Mouse (Mus musculus): ENCODE data around the gene Epb41.
A peak's percentile ranks its signal among the peaks of the same experiment; 100 is the strongest.

Gene Epb41

GRCm38 (mm10) chr4:132022639-132023038 is 52.5 kb downstream of the Epb41 start:
- peak; percentile 39 for DNase-seq (ENCODE audit: low read depth, low spot score)
- no peaks in the 10 kb centered on the region for H3K36me3 ChIP-seq (ENCODE audit: control insufficient read depth, insufficient read depth, low read length, poor library complexity, severe bottlenecking)

GRCm38 (mm10) chr4:132021883-132022282 is 53.2 kb downstream of the Epb41 start:
- DNase-seq (ENCODE audit: low read depth, low spot score) = no peak
- Histone ChIP-seq H3K27me3 (ENCODE audit: control insufficient read depth, insufficient read depth, low read length, poor library complexity, severe bottlenecking) (no peaks in the 10 kb centered on the region), H3K36me3 (ENCODE audit: control insufficient read depth, insufficient read depth, low read length, poor library complexity, severe bottlenecking) (no peaks in the 10 kb centered on the region)

More at GRCm38 (mm10) chr4:132022639-132023038, 52.5 kb downstream of the Epb41 start:
- no peaks in the 10 kb centered on the region for H3K27me3 ChIP-seq (ENCODE audit: control insufficient read depth, insufficient read depth, low read length, poor library complexity, severe bottlenecking)

GRCm38 (mm10) chr4:132018547-132018946 is 56.6 kb downstream of the Epb41 start:
- DNase-seq (ENCODE audit: low read depth, low spot score) = no peak

GRCm38 (mm10) chr4:132015374-132015773 is 59.7 kb downstream of the Epb41 start:
- DNase-seq (ENCODE audit: low read depth, low spot score) = no peak
- no peaks in the 10 kb centered on the region for H3K36me3 ChIP-seq (ENCODE audit: control insufficient read depth, insufficient read depth, low read length, poor library complexity, severe bottlenecking)
- no peaks in the 10 kb centered on the region for H3K27me3 ChIP-seq (ENCODE audit: control insufficient read depth, insufficient read depth, low read length, poor library complexity, severe bottlenecking)

More at GRCm38 (mm10) chr4:132018547-132018946, 56.6 kb downstream of the Epb41 start:
- Histone ChIP-seq H3K27me3 (ENCODE audit: control insufficient read depth, insufficient read depth, low read length, poor library complexity, severe bottlenecking) (no peaks in the 10 kb centered on the region), H3K36me3 (ENCODE audit: control insufficient read depth, insufficient read depth, low read length, poor library complexity, severe bottlenecking) (no peaks in the 10 kb centered on the region)

DNA sequence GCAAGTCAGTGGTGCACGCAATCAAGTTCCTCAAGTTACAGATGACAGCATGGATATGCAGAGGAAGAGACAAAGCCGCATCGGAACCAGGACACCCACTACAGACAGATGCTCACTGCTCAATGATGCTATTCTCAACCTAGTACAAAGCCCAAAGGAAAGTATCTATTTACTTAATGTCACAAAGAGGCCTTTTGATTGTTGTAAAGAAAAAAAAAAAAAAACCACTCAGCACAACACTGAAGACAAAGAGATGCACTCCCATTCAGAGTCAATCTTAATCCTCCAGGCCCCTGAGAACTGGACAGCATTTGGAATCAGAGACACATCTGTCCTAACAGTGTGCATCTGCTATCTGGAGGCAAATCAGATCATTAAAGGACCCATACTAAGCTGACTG is 63.5 kb downstream of the Epb41 start:
- no peak for DNase-seq (ENCODE audit: low read depth, low spot score)
- no peaks in the 10 kb centered on the region for H3K36me3 ChIP-seq (ENCODE audit: control insufficient read depth, insufficient read depth, low read length, poor library complexity, severe bottlenecking)

DNA sequence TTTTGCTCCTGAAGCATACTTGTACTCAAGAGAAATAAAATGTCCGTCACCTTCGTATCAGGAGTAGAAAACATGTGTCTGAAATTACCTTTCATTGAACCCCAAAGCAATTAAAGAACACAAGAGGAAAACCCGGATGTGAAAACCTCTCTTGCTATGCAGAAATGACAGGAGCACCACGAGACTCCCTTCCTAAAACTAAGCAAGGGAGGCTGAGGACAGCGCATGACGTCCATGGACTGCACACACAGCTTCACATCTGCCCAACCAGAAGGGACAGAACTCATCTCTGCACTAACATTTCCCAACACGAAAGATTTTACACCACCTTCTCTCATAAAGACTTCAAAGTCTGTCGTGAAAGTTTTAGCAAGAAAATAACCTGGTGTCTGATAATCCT is 64.7 kb downstream of the Epb41 start:
- Histone ChIP-seq H3K36me3 (ENCODE audit: control insufficient read depth, insufficient read depth, low read length, poor library complexity, severe bottlenecking) (peaks cover 5% of the 10 kb centered on the region; the same call in 1 of the 2 replicates), H3K27me3 (ENCODE audit: control insufficient read depth, insufficient read depth, low read length, poor library complexity, severe bottlenecking) (no peaks in the 10 kb centered on the region)
- no peak for DNase-seq (ENCODE audit: low read depth, low spot score)

More for the DNA sequence above, 63.5 kb downstream of the Epb41 start:
- no peaks in the 10 kb centered on the region for H3K27me3 ChIP-seq (ENCODE audit: control insufficient read depth, insufficient read depth, low read length, poor library complexity, severe bottlenecking)

DNA sequence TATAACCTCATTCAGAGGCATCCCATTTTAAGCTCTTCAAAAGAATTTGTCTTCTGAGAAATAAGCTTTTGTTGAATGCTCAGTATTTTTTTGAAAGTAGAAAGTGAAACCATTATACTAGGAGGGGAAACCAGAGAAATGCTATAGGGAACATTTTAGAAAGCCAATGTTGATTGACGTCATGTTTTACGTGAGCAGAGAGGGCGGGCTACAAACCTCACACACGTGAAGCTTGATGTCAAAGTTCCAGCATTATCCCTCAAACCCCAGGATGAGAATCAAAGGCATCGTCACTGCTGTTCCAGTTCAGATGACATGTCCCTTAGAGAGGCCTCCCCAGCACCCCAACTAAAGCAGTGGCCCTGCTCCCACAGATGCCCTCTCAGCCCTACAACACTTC is 66.9 kb downstream of the Epb41 start:
- DNase-seq (ENCODE audit: low read depth, low spot score) = peak; percentile 52

DNA sequence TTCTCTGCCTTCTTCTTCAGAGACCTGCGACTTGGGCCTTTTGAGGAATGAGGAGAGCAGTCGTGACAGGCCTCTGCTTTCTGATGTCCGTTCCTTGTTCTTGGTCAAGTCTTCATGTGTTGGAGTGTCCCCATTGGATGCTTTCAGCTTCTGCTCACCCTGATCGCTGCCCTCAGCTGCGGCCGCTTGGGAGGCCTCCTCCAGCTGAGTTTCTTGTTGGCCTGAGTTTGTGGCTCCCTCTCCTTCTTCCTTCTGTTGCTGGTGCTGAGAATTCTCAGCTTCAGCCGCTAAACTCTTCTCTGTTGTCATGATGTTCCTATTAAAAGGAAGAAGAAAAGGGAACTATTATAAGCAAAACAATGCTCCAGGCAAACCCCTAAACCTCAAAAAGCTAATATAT is 68.0 kb downstream of the Epb41 start:
- DNase-seq (ENCODE audit: low read depth, low spot score) = no peak
- no peaks in the 10 kb centered on the region for H3K27me3 ChIP-seq (ENCODE audit: control insufficient read depth, insufficient read depth, low read length, poor library complexity, severe bottlenecking)
- peaks cover 9% of the 10 kb centered on the region; the same call in 1 of the 2 replicates for H3K36me3 ChIP-seq (ENCODE audit: control insufficient read depth, insufficient read depth, low read length, poor library complexity, severe bottlenecking)

More for the DNA sequence above, 66.9 kb downstream of the Epb41 start:
- H3K36me3 ChIP-seq (ENCODE audit: control insufficient read depth, insufficient read depth, low read length, poor library complexity, severe bottlenecking) = peaks cover 9% of the 10 kb centered on the region; the same call in 1 of the 2 replicates
- no peaks in the 10 kb centered on the region for H3K27me3 ChIP-seq (ENCODE audit: control insufficient read depth, insufficient read depth, low read length, poor library complexity, severe bottlenecking)

- no peak for DNase-seq (ENCODE audit: low read depth, low spot score)
- H3K27me3 ChIP-seq (ENCODE audit: control insufficient read depth, insufficient read depth, low read length, poor library complexity, severe bottlenecking) = no peaks in the 10 kb centered on the region
- H3K36me3 ChIP-seq (ENCODE audit: control insufficient read depth, insufficient read depth, low read length, poor library complexity, severe bottlenecking) = peaks cover 11% of the 10 kb centered on the region; the same call in 1 of the 2 replicates
These were observed 76.5 kb downstream of the Epb41 start for GRCm38 (mm10) chr4:131998641-131999040.

- H3K27me3 ChIP-seq (ENCODE audit: control insufficient read depth, insufficient read depth, low read length, poor library complexity, severe bottlenecking) = no peaks in the 10 kb centered on the region
- H3K36me3 ChIP-seq (ENCODE audit: control insufficient read depth, insufficient read depth, low read length, poor library complexity, severe bottlenecking) = peaks cover 8% of the 10 kb centered on the region; the same call in 1 of the 2 replicates
- no peak for DNase-seq (ENCODE audit: low read depth, low spot score)
These were observed 77.6 kb downstream of the Epb41 start for GRCm38 (mm10) chr4:131997476-131997875.

GRCm38 (mm10) chr4:131996985-131997384 is 78.1 kb downstream of the Epb41 start:
- no peaks in the 10 kb centered on the region for H3K27me3 ChIP-seq (ENCODE audit: control insufficient read depth, insufficient read depth, low read length, poor library complexity, severe bottlenecking)
- DNase-seq (ENCODE audit: low read depth, low spot score) = no peak

GRCm38 (mm10) chr4:131993792-131994191 is 81.3 kb downstream of the Epb41 start:
- H3K36me3 ChIP-seq (ENCODE audit: control insufficient read depth, insufficient read depth, low read length, poor library complexity, severe bottlenecking) = peaks cover 10% of the 10 kb centered on the region
- no peak for DNase-seq (ENCODE audit: low read depth, low spot score)
- no peaks in the 10 kb centered on the region for H3K27me3 ChIP-seq (ENCODE audit: control insufficient read depth, insufficient read depth, low read length, poor library complexity, severe bottlenecking)

More at GRCm38 (mm10) chr4:131996985-131997384, 78.1 kb downstream of the Epb41 start:
- H3K36me3 ChIP-seq (ENCODE audit: control insufficient read depth, insufficient read depth, low read length, poor library complexity, severe bottlenecking) = peaks cover 9% of the 10 kb centered on the region; the same call in 1 of the 2 replicates

GRCm38 (mm10) chr4:131982881-131983538 is 92.1 kb downstream of the Epb41 start:
- DNase-seq (ENCODE audit: low read depth, low spot score) = no peak
- Histone ChIP-seq H3K36me3 (ENCODE audit: control insufficient read depth, insufficient read depth, low read length, poor library complexity, severe bottlenecking) (no peaks in the 10 kb centered on the region; the same call in 1 of the 2 replicates), H3K27me3 (ENCODE audit: control insufficient read depth, insufficient read depth, low read length, poor library complexity, severe bottlenecking) (no peaks in the 10 kb centered on the region)

DNA sequence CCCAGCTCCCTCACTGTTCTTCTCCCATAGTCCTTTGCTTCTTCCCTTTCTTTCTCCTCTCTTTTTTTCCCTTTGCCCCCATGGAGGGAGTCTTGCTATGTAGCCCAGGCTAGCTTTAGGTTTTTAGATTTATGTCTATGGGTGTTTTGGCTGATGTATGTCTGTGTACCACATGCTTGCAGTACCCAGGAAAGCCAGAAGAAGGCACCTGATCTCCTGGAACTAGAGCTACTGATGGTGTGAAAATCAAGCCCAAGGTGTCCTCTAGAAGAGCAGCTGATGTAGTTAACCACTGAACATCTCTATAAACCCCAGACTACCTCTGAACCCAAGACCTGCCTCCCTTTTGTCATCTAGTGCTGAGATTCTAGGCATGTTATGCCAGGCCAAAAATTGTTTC is 93.4 kb downstream of the Epb41 start:
- Histone ChIP-seq H3K27me3 (ENCODE audit: control insufficient read depth, insufficient read depth, low read length, poor library complexity, severe bottlenecking) (no peaks in the 10 kb centered on the region), H3K36me3 (ENCODE audit: control insufficient read depth, insufficient read depth, low read length, poor library complexity, severe bottlenecking) (no peaks in the 10 kb centered on the region; the same call in 1 of the 2 replicates)
- DNase-seq (ENCODE audit: low read depth, low spot score) = peak; percentile 41

- Histone ChIP-seq H3K36me3 (ENCODE audit: control insufficient read depth, insufficient read depth, low read length, poor library complexity, severe bottlenecking) (peaks cover 9% of the 10 kb centered on the region), H3K27me3 (ENCODE audit: control insufficient read depth, insufficient read depth, low read length, poor library complexity, severe bottlenecking) (no peaks in the 10 kb centered on the region)
- DNase-seq (ENCODE audit: low read depth, low spot score) = peak; percentile 88
These were observed 97.9 kb downstream of the Epb41 start for GRCm38 (mm10) chr4:131977201-131977600.

Data from splenic B cell, adult 2 months (primary cell).